Mouse (Mus musculus): ENCODE measurements around the gene Nrde2. TPM values are rescaled to one million over a fixed set of nuclear protein-coding genes. Genes with fewer than 3 reads are reported as not detected.

Gene Nrde2
- polyA plus RNA-seq, 1 experiment from 2014 or later, result 9.0 TPM

DNA sequence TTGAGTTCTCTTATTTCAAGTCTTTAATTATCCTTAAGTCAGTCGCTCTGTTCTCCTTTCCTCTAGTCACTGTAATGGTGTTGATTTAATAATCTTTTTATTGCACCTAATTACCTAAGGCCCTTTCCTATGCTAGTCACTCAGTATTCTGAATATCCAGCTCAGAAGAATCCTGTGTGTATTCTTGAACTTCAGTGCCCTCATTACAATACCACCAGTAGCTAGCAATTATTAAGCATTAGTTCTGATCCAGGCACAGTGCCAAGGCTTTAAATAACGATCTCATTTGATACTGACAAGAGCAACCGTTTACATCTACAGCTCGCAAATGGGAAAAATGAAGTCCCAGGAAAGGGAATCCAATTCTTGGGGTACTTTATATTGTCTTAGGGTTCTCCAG lies 83.7 kb downstream of the Nrde2 start:
- Histone ChIP-seq H3K4me1 (replicated peaks; ENCODE audit: control insufficient read depth, insufficient read depth, low read length) (no peaks in the 10 kb centered on the region), H3K27me3 (ENCODE audit: control insufficient read depth, insufficient read depth, low read length) (no peaks in the 10 kb centered on the region), H3K4me2 (replicated peaks; ENCODE audit: low read depth, low read length) (no peak overlapping the region), H3K9me3 (ENCODE audit: control insufficient read depth, low read length) (no peaks in the 10 kb centered on the region), H3K9ac (ENCODE audit: low read depth, low read length) (no peak overlapping the region), H3K4me3 (ENCODE audit: low read depth, low read length) (no peak overlapping the region), H3K27ac (ENCODE audit: low read depth, low read length) (no peak overlapping the region), H3K36me3 (ENCODE audit: control insufficient read depth, insufficient read depth, low read length) (no peaks in the 10 kb centered on the region)
- DNase-seq (ENCODE audit: low spot score) (no peak), ATAC-seq (ENCODE audit: low FRiP score) (no peak)
- WGBS, result 94% methylated on average over 4 of the region's 4 CpGs

Other genes starting within 250 kb of the Nrde2 start
- 0.20 and 0.31 TPM in 2 replicates for gene Kcnk13, start 195.2 kb downstream of the Nrde2 start, polyA plus RNA-seq (2014; fragmentation: Nextera tagmentation; extraction: Ambion mirVana)
- 404 and 436 TPM in 2 replicates for gene Psmc1, start 49.5 kb downstream of the Nrde2 start, polyA plus RNA-seq (2014; fragmentation: Nextera tagmentation; extraction: Ambion mirVana)
- gene Calm1, start 39.8 kb upstream of the Nrde2 start, polyA plus RNA-seq (2014; fragmentation: Nextera tagmentation; extraction: Ambion mirVana), result 1,456 and 1,584 TPM in 2 replicates

Data from hindbrain, embryonic 11.5 days (tissue).